Mouse (Mus musculus): Measurements from ENCODE around the gene Rcc2.

The Rcc2 gene

DNA sequence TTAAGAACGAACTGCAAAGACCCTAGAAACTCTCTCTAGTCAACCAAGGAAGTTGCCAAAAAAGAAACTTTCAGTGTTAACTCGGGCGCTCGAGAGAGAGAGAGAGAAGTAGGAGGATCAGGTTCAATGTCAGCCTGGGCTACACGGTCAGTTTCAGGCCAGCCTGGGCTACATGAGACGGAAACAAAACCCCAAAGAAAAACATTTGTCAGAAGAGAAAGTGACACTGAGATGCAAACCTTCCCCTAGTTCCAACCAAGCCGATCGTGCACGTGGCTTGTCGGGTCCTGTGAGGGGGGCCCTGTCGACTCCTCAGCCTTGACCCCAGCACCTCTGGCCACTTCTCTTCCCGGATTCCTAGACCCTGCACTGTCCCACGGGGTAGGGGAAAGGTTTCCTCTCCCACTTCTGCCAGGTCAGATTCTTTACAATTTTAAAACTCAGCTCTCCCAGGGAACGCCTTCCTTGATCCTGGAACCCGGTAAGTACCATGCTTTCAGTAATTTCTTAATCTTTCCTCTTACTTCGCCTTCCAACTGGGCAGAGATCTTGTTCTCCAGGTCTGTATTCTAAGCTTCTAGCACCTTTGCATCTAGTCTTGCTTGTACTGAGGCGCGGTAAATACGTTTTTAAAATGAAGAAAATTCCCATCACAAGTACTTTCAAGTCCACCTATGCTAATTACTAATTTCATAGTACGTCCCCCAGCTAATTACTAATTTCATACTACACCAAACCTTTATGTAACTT, at the start of gene Rcc2:
Gene Rcc2, plus strand, starts transcription at position 273 of the 750 bp plus-strand sequence.
- DNase-seq: no peak

DNA sequence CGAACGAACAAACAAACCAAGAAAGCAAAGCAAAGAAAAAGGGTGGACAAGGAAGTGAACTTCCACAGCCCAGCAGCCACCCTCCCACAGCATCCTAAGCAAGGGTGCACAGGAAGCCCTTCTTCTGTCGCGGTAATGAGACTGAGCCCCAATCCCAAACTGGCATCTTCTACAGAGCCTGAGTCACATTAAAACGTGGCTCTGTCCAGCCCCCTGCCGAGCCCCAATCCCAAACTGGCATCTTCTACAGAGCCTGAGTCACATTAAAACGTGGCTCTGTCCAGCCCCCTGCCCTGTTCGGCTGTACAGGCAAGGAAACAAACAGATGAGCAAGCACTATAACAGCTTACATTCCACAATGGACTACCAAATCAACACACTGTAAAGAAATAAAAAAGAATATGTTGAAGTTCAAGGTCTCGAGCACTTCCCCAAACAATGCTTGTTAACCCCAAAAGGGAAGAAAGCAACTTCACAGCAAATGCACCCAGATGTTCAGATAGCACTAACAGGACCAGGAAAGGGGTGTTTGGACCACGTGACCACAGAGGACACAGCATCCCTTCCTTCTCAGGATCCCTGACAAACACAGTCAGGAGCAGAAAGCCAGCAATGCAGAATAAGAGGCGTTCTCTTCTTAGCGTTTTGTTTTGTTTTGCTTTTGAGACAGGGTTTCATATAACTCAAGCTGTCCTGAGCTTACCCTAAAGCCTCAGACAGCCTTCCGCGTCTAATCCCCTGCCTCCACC, 46.3 kb upstream of the Rcc2 start:
- no peak for DNase-seq

DNA sequence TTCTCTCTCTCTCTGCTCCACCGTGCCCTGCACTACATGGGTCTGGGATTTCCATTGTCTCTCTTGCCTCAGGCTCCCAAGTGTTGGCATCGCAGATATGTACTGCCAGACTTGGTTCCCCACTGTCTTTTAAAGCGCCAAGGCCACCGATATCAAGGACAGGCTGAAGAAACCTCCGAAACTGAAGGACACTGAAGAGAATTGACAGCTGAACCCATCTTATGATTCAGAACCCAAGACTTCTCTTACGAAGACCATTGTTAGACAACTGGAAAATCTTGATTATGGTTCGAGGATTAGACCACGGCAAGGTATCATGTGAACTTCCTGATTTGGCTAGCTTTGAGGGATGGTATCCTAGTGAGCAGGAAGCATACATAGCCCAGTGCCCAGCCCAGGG, 45.5 kb upstream of the Rcc2 start:
- DNase-seq: no peak

DNA sequence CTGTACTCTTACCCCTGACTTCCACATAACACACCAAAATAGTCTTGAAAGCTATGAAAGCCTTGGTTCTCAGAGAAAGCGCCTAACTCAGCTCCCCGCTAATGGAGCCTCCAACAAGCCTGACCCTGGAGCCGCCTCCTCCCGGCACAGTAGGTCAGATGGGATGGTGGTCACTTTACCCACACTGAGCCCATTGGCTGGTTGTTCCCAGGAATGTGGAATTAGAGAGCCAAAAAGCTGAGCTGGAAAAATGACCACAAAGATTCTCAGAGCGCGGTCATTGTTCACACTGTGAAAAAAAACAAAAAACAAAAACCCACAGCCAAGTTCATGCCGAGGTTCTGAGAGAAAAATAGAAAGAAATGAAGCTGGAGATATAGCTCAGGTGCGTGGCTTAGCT, 43.8 kb upstream of the Rcc2 start:
- DNase-seq: no peak

DNA sequence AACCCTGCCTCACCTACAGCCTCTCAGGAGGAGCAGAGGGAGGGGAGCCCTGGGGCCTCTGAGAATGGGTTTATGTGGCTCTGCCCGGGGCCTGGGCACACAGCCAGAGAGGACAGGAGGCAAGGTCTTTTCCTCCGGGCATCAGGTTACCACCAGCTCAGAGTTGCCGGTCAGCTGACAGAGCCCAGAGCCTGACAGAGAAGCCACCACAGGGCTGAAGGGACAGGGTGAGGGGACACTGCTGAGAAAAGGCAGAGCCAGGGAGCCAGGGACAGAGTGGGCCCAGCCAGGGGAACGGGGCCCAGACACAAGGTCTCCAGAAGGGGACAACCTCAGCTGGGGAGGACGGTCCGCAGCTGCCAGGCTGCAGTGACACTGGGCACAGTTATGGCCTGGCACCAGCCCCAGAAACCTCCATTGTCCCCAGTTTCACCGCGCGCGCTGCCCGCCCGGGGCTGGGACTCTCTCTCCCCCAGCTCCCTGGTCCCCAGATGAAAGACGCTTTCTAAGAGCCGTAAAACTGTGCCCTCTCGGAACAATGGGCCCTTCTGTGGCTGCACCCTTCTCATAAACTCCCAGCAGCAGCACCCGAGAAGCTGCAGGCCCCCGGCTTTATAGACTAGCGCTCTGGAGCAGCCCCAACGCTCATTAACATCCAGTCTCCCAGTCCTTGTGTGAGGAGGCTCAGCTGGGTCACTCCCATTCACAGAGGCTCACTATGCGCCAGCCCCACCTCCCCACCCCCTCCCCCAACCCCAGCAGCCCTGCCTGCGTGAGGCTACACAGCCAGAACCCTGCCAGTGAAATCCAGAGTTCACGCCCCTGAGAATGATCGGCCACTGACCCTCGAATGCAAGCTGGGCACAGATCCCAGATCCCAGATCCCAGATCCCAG, 42.4 kb upstream of the Rcc2 start:
- DNase-seq: peak; percentile 64

DNA sequence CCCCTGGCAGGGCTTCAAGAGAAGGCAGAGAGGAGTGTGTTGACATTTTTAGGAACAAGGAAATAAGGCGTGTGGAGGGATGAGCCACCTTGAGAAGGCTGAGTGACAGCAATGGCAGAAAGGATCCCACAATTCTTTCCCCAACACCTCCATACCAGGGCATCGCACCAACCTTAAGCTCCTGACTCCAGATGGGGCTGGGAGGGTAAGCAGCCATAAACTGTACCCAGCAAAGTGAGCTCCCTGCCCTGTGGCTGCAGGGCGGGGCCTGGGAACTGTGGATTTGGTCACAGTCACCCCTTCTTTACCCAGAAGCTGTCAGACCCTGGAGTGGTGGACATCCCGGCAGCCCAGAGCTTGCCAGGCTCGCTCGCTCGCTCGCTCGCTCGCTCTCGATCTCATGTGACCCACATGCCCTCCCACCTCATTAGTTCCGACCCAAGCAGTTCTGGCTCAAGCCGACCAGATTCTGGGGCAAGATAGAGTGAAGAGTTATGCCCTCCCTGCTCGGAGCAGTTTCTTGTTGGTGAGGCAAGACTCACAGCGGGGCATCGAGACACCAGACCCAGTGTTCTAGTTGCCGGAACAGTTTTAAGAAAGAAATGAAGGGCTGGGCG, 38.8 kb upstream of the Rcc2 start:
- DNase-seq: peak; percentile 14

DNA sequence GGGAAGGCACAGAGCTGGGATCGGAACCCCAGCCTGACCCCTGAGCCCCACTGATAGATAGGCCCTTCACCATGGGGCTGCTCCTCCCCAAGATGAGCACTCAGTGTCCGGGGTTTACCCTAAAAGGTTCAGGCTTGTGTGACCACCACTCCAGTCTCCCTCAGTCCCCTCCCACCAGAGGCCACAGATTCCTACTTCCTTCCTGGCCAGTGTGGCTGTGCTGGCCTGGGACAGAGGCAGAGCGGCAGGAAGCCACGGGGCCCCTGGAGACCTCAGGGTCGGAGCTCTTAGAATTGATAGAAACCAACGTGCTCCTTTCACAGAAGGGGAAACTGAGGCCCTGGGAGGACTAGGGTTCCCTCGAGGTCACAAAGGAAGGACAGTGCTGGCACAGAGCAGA, 37.9 kb upstream of the Rcc2 start:
- peak; percentile 4 for DNase-seq

DNA sequence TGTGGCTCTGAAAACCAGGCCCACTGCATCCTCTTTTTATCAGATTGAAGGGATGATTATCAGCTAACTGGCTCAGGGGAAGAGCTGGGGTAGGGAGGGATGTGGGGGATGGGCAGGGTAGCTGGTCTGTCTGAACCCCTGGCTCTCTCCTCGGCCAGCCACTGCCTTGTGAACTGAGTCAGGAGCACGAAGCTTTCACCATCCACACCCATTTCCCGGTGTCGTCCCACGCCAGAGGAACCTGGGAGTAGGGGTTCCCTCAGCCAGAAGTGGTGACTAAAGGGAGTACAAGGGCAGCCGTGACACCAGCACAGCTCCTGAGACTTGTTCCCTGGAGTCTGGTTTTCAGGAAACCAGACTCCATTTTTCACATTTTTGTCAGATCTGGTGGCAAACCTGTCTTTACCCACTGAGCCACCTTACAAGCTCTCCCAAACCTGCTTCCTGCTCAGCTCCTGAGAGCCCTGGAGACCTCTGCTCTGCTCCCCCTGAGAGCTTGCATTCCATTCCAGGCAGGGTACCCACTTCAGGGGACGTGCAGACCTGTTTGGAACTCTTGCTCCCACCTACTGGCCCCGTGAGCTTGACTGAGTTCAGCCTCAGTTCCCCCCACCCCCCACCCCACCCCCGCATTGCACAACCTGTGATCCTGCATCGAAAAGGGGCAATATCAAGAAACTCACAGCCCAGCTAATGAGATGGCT, 37.3 kb upstream of the Rcc2 start:
- no peak for DNase-seq

DNA sequence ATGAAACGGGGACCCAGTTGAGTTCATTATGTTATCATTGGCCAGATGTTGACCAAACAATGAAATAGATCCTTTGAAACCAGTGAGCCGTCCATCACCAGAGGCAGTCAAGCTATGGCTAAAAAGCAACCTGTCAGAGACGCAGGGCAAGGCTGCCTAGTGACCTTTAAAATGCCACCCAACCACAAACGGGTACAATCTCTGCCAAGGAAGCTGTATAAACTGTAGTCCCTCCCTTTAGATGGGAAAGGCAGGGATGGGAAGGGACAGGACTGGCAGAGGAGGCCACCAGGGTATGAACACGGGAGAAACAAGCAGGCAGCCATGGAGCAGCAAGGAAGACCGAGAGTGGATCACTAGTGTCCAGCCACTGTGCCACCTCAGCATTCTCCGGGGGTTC, 35.3 kb upstream of the Rcc2 start:
- DNase-seq: no peak

DNA sequence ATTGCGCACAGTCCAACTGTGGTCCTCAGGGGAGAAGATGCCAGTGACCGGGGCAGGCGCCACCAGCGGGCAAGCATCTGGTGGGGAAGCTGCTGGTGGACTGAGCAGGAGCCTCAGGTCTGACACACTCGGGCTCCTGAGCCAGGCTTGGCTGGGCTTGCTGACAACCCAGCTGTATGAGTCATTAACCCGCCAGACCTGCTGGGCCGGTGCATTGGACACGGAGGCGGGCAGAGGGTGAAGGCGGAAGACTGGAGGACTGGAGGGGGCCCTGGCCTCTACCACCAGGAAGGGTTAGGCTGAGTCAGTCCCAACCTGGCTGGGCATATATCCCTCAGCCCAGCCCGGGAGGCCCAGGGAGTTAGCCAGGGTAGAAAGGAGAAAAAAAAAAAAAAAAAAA, 34.6 kb upstream of the Rcc2 start, which contains the start of gene Arhgef10l:
Gene Arhgef10l, minus strand, starts transcription at position 253 of the 400 bp plus-strand sequence.
- DNase-seq: peak; percentile 41

DNA sequence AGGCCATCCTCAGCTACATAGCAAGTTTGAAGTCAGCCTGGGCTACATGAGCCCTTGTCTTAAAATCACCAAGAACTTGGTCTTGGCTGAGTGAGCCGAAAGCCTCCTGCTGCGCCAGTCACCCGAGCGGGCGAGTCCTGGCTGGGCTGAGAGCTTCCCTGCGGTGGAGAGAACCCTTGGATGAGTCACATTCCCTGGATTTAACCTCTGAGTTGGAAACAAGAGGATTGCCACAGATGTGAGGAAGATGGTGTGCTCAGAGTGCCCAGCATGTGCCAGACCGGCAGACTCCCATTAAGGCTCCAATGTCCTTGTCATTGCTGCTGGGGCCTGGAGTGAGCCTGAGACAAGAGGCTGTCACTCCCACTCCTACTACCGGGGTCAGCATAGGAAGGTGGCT, 32.5 kb upstream of the Rcc2 start:
- DNase-seq: no peak

DNA sequence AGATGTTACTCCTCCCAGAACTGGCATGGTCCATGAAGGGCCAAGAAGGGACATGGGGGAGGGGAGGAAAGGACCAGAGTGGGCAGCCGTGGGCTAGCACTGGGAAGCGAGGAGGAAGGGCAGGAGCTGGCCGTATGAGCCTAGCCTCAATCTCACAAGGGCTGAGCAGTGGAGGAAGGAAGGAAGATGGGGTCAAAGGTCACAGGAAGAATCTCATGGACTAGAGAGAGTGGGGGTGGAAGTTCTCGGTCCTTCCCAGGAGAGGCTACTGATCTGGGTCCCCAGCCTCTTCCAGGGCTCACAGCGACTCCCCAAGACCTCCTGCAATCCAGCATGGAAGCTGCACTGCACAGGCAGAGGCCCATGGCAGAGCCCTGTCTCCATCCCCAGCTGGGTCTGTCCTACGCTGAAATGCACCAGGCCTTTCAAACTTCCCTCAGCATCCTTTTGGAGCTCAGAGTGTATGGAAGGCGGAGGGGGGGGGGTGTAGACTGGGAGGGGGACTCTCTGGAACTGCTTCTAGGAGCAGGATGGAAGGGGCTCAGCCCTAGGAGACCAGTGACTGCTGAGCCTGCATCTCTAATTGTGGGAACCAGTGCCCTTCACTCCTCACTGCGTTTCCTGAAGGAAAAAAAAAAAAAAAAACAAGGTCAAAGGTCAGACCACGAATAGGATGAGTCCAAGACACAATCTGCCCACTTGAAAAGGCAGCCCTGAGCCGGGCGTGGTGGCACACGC, 26.6 kb upstream of the Rcc2 start:
- no peak for DNase-seq

DNA sequence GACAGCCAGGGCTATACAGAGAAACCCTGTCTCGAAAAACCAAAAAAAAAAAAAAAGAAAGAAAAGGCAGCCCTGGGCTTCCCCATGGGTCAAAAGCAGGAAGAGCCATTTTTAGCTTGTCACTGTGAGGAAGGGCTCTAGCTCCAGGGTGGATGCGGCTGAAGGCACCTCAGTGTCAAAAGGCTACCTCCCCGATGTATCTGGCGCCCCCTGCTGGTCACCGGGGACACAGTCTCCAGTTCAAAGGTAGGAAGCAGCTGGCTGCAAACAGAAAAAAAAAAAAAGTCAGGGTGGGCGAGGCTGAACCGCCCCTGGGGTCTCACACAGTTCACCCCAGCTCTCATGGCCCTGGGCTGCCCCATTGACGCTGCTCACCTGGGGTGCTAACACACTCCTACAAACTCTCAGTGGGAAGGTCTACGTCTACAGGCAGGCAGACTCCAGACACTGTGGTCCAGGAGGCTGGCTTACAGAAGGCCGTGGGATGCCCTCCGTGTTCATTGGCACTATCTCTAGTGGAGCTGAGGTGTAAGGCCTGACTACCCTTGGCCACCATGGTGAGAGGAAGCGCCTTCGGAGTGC, 25.9 kb upstream of the Rcc2 start:
- DNase-seq: peak; percentile 75

DNA sequence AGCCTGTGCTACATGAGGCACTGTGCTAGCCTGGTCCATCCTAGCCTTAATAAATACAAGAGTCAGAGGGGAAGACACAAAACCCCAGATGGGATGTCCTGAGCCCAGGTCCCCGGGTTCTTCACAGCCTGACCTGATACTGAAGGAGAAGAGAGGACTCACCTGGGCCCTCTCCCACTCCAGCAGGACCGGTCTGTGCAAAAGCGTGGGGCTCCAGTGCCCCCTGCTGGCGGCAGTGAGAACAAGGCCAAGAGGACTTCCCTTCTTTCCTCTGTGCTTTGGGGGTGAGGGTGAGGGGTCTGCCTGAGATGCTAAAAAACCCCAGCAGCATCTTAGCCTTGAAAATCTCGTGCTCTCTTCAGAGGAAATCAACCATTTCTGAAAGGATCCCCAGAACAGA, 21.3 kb upstream of the Rcc2 start:
- DNase-seq: no peak

DNA sequence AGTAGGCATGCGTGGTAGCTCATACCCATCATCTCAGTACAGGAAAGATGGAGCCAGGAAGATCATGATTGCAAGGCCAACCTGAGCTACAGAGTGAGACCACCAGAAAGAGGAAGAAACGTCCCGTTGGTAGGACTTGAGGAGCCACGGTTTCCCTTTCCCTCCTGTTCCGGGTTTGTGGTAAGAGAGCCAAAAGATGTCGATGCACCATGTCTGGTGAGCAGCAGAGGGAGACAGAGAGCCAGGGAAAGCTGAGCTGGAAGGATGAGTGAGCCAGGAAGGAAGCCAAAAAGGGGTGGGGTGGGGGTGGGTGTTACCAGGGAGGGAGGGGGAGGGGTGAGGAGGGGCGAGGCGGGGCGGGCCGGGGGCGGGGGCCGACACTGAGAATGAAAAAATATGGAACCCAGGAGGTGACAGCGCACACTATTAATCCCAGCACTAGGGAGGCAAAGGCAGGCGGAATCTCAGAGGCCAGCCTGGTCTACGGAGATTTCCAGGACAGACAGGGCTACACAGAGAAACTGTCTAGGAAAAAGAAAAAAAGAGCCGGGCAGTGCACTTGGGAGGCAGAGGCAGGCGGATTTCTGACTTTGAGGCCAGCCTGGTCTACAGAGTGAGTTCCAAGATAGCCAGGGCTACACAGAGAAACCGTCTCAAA, 20.5 kb upstream of the Rcc2 start:
- DNase-seq: peak; percentile 62

DNA sequence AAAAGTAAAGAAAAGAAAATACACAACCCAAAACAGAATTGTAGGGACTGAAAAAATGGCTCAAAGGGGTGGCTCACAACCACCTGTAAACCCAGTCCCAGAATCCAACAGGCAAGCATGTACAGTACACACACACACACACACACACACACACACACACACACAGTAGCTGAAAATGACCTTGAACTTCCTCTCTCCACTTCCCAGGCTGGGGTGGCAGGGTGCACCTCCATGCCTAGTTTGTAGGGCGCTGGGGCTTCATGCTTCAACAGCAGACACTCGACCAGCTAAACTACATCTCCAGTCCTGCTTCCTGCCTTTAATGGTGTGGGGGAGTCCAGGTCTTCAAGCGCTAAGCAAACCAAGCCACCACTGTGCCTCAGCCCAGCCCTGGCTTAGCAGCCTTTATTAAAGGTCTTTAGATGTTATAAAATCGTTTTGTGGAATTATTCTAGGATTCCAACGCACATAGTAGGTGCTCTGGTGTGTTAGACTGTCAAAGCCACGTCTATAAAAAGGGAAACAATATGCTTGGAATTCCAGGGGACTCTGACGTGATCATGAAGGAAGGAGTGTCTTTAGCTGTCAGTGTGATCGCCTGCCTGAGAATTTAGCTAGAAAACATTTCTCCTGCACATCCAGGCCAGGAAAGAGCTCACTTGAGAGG, 19.5 kb upstream of the Rcc2 start:
- DNase-seq: no peak

DNA sequence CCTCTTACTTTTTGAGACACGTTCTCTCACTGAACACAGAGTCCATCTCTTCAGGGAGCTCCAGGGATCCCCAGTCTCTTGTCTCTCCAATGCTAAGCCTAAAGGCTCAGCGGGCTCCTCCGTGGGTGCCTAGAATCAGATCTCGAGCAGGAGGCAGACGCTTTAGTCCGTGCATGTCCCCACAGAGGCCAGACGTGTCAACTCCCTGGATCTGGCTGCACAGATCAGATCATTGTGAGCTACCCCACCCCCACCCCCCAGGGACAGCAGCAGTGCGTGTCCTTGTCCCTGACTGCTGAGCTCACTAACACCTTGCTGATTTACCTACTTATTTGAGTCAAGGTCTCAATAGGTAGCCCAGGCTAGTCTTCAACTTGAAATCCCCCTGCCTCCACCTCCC, 16.7 kb upstream of the Rcc2 start:
- no peak for DNase-seq

DNA sequence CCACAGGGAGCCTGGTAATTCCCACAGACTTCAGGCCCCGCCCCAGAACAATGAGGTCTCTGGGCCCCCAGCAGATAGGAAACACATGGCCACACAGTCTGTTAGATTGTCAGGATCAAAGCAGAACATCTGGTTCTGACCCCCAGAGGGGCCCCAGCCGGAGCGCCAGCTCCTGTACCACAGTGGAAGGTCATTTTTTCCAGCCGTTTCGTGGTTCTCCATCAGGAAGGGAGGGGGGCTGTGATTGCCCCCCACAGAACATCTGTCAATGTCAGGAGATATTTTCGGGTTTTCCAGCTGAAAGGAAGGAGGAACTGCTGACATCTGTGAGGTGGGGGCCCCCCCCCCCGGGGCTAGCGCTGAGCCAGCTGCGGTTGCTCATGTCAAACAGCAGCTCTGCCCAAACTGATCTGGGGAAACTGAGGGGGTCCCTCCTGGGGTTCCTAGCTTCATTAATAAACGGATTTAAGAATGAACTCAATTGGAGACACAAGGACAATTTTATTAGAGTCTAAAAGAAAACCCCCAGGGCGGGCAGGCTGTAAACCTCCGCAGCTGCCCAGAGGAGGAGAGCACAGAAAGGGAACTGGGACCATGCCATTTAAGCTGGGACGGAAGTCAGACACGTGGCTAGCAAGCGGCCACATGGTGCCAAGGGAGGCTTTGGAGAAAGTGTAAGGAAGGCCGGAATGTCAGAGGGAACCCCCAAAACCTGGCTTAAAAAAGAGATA, 16.0 kb upstream of the Rcc2 start:
- no peak for DNase-seq

DNA sequence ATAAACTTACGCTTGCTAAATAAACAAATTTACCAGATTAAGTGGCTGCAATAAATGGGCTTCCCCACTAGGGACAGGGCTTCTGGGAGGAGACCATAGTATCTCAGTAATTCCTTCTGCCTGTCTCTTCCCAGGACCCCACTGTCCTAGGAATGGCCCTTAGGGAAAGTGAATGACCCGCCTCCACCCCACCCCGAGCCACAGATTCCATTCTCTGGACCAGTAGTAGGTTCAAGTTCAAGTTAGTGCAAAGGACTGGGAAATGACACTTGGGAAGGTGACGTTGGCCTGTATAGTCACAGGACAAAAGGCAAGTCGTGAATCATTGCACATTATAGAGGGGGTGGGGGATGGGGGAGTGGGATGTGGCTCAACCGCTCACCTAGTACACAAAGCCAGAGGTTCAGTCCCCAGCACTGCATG, 15.4 kb upstream of the Rcc2 start:
- DNase-seq: no peak

Measured in cerebellum, adult 11-12 months (tissue).